Comparison of ENCODE assay signal across 7 mouse cellular contexts in genomic region chr14:56777360-56778136, GRCm38 (mm10). TPM values are rescaled to one million over a fixed set of nuclear protein-coding genes. Genes with fewer than 3 reads are reported as not detected.
DNase-seq lines count a peak whose midpoint lies in the region; ATAC-seq and TF ChIP-seq lines count a peak whose summit lies in the region.

No protein-coding gene starts in this region.

- ATAC-seq in intestine, postnatal 0 days, result peak; percentile 32
- peak; percentile 45 for ATAC-seq in midbrain, embryonic 11.5 days (ENCODE audit: low FRiP score)

- TF ChIP-seq CTCF in intestine, postnatal 0 days (IDR thresholded peaks at IDR 0.05; ENCODE audit: low read depth), result no peak

- under 1% methylated on average over 70 of the region's 71 CpGs for WGBS in intestine, postnatal 0 days
- under 1% methylated on average over 71 of the region's 71 CpGs for WGBS in midbrain, embryonic 11.5 days

- DNase-seq in adrenal gland, postnatal 10 days, result peak; percentile 84
- DNase-seq in embryo, embryonic 9.5 days (ENCODE audit: extremely low spot score), result peak; percentile 70
- peak; percentile 42 to 79 for DNase-seq in gastrocnemius, postnatal 4 days (ENCODE audit: low spot score in 2 of 2)
- peak; percentile 64 for DNase-seq in left cerebral cortex, postnatal 4 days
- DNase-seq in midbrain, embryonic 11.5 days (ENCODE audit: low spot score, missing footprints), result peak; percentile 97
- peak; percentile 16 for DNase-seq in skeletal muscle tissue, adult 2 months (ENCODE audit: low read depth, low spot score)

- no peaks in the 10 kb centered on the region for H3K9me3 ChIP-seq in intestine, postnatal 0 days (ENCODE audit: control insufficient read depth)
- H3K9me3 ChIP-seq in midbrain, embryonic 11.5 days (ENCODE audit: control insufficient read depth, low read length), result no peaks in the 10 kb centered on the region

- peaks cover 5% of the 10 kb centered on the region; the same call in 1 of the 2 replicates for H3K4me1 ChIP-seq in intestine, postnatal 0 days (replicated peaks; ENCODE audit: control insufficient read depth, insufficient read depth, low read length)
- peaks cover 11% of the 10 kb centered on the region; the same call in 1 of the 2 replicates for H3K4me1 ChIP-seq in midbrain, embryonic 11.5 days (ENCODE audit: control insufficient read depth, insufficient read depth, low read length)

- intact Hi-C loops in left cerebral cortex, postnatal 4 days (cut with DNase I), result no loop called here

- H3K27ac ChIP-seq in intestine, postnatal 0 days (ENCODE audit: low read depth, low read length), result peak overlapping the region; percentile 95
- H3K27ac ChIP-seq in midbrain, embryonic 11.5 days (ENCODE audit: low read depth, low read length), result peak overlapping the region; percentile 91

- H3K4me2 ChIP-seq in intestine, postnatal 0 days (replicated peaks; ENCODE audit: low read depth), result peak overlapping the region; percentile 78
- H3K4me2 ChIP-seq in midbrain, embryonic 11.5 days, result peak overlapping the region; percentile 81

- H3K4me3 ChIP-seq in intestine, postnatal 0 days (ENCODE audit: low read depth, low read length), result peak overlapping the region; percentile 94
- peak overlapping the region; percentile 96 for H3K4me3 ChIP-seq in midbrain, embryonic 11.5 days (ENCODE audit: low read depth, low read length)

- no peaks in the 10 kb centered on the region for H3K27me3 ChIP-seq in intestine, postnatal 0 days (replicated peaks; ENCODE audit: control insufficient read depth, insufficient read depth, low read length)
- H3K27me3 ChIP-seq in midbrain, embryonic 11.5 days (ENCODE audit: control insufficient read depth, insufficient read depth, low read length), result no peaks in the 10 kb centered on the region

- H3K36me3 ChIP-seq in intestine, postnatal 0 days (ENCODE audit: control insufficient read depth, insufficient read depth), result no peaks in the 10 kb centered on the region
- no peaks in the 10 kb centered on the region for H3K36me3 ChIP-seq in midbrain, embryonic 11.5 days (ENCODE audit: control insufficient read depth, insufficient read depth, low read length)

- peak overlapping the region; percentile 82 for H3K9ac ChIP-seq in intestine, postnatal 0 days (ENCODE audit: low read depth, low read length)
- peak overlapping the region; percentile 96 for H3K9ac ChIP-seq in midbrain, embryonic 11.5 days (ENCODE audit: low read length)

RNA-seq across cellular contexts. Expression of gene Pspc1, which starts 0.6 kb away (rescaled TPM):
- 10 to 100 TPM; 22.6 to 32.8 TPM for total RNA-seq in adrenal gland, postnatal 10 days (2021)
- 10 to 100 TPM; 28.8 to 29.3 TPM for total RNA-seq in gastrocnemius, postnatal 4 days (2021)
- polyA plus RNA-seq in intestine, postnatal 0 days (2015; fragmentation: Nextera tagmentation; extraction: Ambion mirVana), result 11.1 and 11.5 TPM in 2 replicates
- total RNA-seq in left cerebral cortex, postnatal 4 days (2021), result 10 to 100 TPM; 89.8 to 92.5 TPM
- 67.3 and 68.2 TPM in 2 replicates for polyA plus RNA-seq in midbrain, embryonic 11.5 days (2014; fragmentation: Nextera tagmentation; extraction: Ambion mirVana)

RNA-seq across cellular contexts. Expression of gene Zmym5, which starts 34.0 kb away (rescaled TPM):
- 10 to 100 TPM; 29.3 to 32.9 TPM for total RNA-seq in adrenal gland, postnatal 10 days (2021)
- total RNA-seq in gastrocnemius, postnatal 4 days (2021), result 10 to 100 TPM; 24.5 to 27.5 TPM
- polyA plus RNA-seq in intestine, postnatal 0 days (2015; fragmentation: Nextera tagmentation; extraction: Ambion mirVana), result 14.7 and 15.3 TPM in 2 replicates
- total RNA-seq in left cerebral cortex, postnatal 4 days (2021), result 10 to 100 TPM; 32.9 to 35.8 TPM
- 23.5 and 27.7 TPM in 2 replicates for polyA plus RNA-seq in midbrain, embryonic 11.5 days (2014; fragmentation: Nextera tagmentation; extraction: Ambion mirVana)

Comparison
In these comparisons a context has a peak if more than half of its experiments do, and no peak if none do; other contexts are left out.
1. Peak in every context shown above with its lines: DNase-seq, ATAC-seq, H3K4me3 ChIP-seq and H3K27ac ChIP-seq.
2. DNase-seq: peak in every context shown above with its lines; median percentile 97 in midbrain, embryonic 11.5 days; 84 in adrenal gland, postnatal 10 days; 70 in embryo, embryonic 9.5 days; 64 in left cerebral cortex, postnatal 4 days; 60 in gastrocnemius, postnatal 4 days; 16 in skeletal muscle tissue, adult 2 months.